Mouse (Mus musculus): ENCODE measurements around the gene Shb.

DNA sequence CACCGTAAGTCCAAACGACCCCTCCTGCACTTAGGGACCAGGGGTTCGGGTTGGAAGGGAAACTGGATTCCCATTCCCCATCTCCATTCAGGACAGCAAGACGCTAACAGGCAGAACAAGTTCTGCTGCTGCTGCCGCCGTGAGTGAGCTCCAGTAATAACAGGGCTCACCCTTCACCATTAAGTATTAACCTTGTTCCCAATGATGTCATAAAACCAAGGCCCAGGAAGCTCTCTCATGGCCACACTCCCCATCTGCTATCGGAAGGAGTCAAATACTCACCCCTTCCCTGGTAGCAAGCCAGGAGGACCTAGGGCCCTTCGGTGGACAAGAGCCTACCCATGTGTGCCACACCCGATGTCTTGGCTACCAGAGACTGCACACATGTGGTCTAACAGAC, 30.3 kb downstream of the Shb start:
- TF ChIP-seq CTCF (IDR thresholded peaks at IDR 0.05; ENCODE audit: low read depth, low read length) (no peak), POLR2A (IDR thresholded peaks at IDR 0.05; ENCODE audit: extremely low read depth, insufficient read depth, low read length) (no peak)

Measured in liver, adult 2 months (tissue).